Mouse (Mus musculus) MEL (cell line): Measurements from ENCODE around the gene Sftpa1.

Experiments
- CTCF ChIP-seq, 3 experiments: IDR thresholded peaks in 2 of 3; conservative IDR thresholded peaks in 1 of 3; 2 replicates each; pipeline ENCODE4 v1.5.1; 2011 to 2012; ENCODE audit warnings: low read length in 3 of 3, low read depth in 2 of 3, mild to moderate bottlenecking in 2 of 3, improper control_type of control experiment in 1 of 3, inconsistent platforms in 1 of 3, mixed read lengths in 1 of 3, moderate library complexity in 1 of 3; ENCODE audit not compliant: control insufficient read depth in 1 of 3, insufficient read depth in 1 of 3, poor library complexity in 1 of 3, severe bottlenecking in 1 of 3
- ETS1 ChIP-seq: IDR thresholded peaks from 2 replicates; pipeline ENCODE4 v1.6.1; 2012; ENCODE audit warnings: low read depth, mild to moderate bottlenecking, inconsistent platforms, low read length, improper control_type of control experiment, moderate library complexity
- JUND ChIP-seq: IDR thresholded peaks from 2 replicates; pipeline ENCODE4 v1.6.1; 2011; ENCODE audit warnings: low read depth, mild to moderate bottlenecking, improper control_type of control experiment, low read length
- MAFK ChIP-seq: IDR thresholded peaks from 2 replicates; pipeline ENCODE4 v1.6.1; 2011; ENCODE audit warnings: low read depth, mild to moderate bottlenecking, low read length, improper control_type of control experiment, borderline replicate concordance
- MAX ChIP-seq: IDR thresholded peaks from 2 replicates; pipeline ENCODE4 v1.6.1; 2011; ENCODE audit warnings: low read length, improper control_type of control experiment
- MYB ChIP-seq: IDR thresholded peaks from 2 replicates; pipeline ENCODE4 v1.6.1; 2011; ENCODE audit warnings: mild to moderate bottlenecking, low read depth, low read length, improper control_type of control experiment
- POLR2A ChIP-seq, 2 experiments: IDR thresholded peaks; 2 replicates each; pipeline ENCODE4 v1.6.1; 2011 to 2012; ENCODE audit warnings: low read length in 2 of 2, mild to moderate bottlenecking in 2 of 2, control low read depth in 1 of 2, improper control_type of control experiment in 1 of 2, low read depth in 1 of 2, moderate library complexity in 1 of 2; ENCODE audit not compliant: control insufficient read depth in 1 of 2, insufficient read depth in 1 of 2, poor library complexity in 1 of 2
- POLR2AphosphoS2 ChIP-seq: IDR thresholded peaks from 2 replicates; pipeline ENCODE4 v1.6.1; 2011; ENCODE audit warnings: low read length, improper control_type of control experiment
- RAD21 ChIP-seq: IDR thresholded peaks from 2 replicates; pipeline ENCODE4 v1.6.1; 2011; ENCODE audit warnings: mild to moderate bottlenecking, low read depth, low read length, improper control_type of control experiment
- SIN3A ChIP-seq: IDR thresholded peaks from 2 replicates; pipeline ENCODE4 v1.6.1; 2012; ENCODE audit warnings: low read length, improper control_type of control experiment, inconsistent platforms
- TBP ChIP-seq: IDR thresholded peaks from 2 replicates; pipeline ENCODE4 v1.8.0; 2011; ENCODE audit warnings: low read depth, low read length, improper control_type of control experiment
- ZKSCAN1 ChIP-seq: IDR thresholded peaks from 2 replicates; pipeline ENCODE4 v1.6.1; 2012; ENCODE audit warnings: low read depth, mild to moderate bottlenecking, inconsistent platforms, low read length, improper control_type of control experiment, moderate library complexity

DNA sequence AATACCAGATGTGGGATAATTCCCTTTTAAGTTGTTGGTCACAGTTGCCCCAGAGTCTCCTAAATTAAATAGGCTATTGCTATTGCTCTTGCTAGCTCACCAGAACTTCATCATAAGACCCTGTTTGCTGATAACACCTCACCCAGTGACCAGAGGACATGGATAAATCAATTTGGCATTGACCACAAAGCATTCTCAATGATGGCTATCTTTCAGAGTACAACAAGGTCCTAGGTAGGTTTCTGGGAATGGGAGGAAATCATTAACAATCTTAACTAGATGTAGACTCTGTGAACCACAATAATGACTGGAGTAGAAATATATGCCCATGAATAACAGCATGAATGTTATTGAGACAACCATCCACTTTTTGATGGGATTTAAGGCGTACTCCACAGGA, 9.1 kb downstream of the Sftpa1 start:
- TF ChIP-seq MAX: no peak
- no peak for TF ChIP-seq MYB
- no peak for TF ChIP-seq CTCF (IDR thresholded peaks at IDR 0.05 in 2 of 3, conservative IDR thresholded peaks at IDR 0.05 in 1 of 3; ENCODE audit: control insufficient read depth in 1 of 3, insufficient read depth in 1 of 3, low read depth in 2 of 3, low read length in 3 of 3, poor library complexity in 1 of 3, severe bottlenecking in 1 of 3)
- no peak for TF ChIP-seq JUND
- TF ChIP-seq POLR2A (IDR thresholded peaks at IDR 0.05; ENCODE audit: control insufficient read depth in 1 of 2, insufficient read depth in 1 of 2, low read depth in 1 of 2, low read length in 2 of 2, poor library complexity in 1 of 2): no peak
- TF ChIP-seq SIN3A: no peak
- TF ChIP-seq ZKSCAN1: no peak
- no peak for TF ChIP-seq MAFK
- TF ChIP-seq ETS1: no peak
- no peak for TF ChIP-seq TBP
- TF ChIP-seq RAD21: no peak
- no peak for TF ChIP-seq POLR2AphosphoS2
